Mouse (Mus musculus): Measurements from ENCODE around the gene Zfp804b. TPM values are rescaled to one million over a fixed set of nuclear protein-coding genes. Genes with fewer than 3 reads are reported as not detected.

Gene Zfp804b
- polyA plus RNA-seq, 1 experiment, result not detected

GRCm38 (mm10) chr5:7102387-7102786, 242.2 kb downstream of the Zfp804b start:
- no peak for TF ChIP-seq FLI1 (IDR thresholded peaks at IDR 0.05; ENCODE audit: low read length)
- no peak for TF ChIP-seq GATA1 (IDR thresholded peaks at IDR 0.05; ENCODE audit: borderline replicate concordance, low read length)
- no peaks in the 10 kb centered on the region for H3K9me3 ChIP-seq

GRCm38 (mm10) chr5:7073936-7074631, 270.5 kb downstream of the Zfp804b start:
- Histone ChIP-seq H3K4me1 (no peaks in the 10 kb centered on the region), H3K9me3 (no peaks in the 10 kb centered on the region), H3K36me3 (replicated peaks; ENCODE audit: low read length) (no peaks in the 10 kb centered on the region), H3K27me3 (replicated peaks) (no peaks in the 10 kb centered on the region), H3K4me3 (replicated peaks) (no peak overlapping the region)
- TF ChIP-seq GATA1 (IDR thresholded peaks at IDR 0.05; ENCODE audit: borderline replicate concordance, low read length) (no peak), FLI1 (IDR thresholded peaks at IDR 0.05; ENCODE audit: low read length) (no peak)

More at GRCm38 (mm10) chr5:7102387-7102786, 242.2 kb downstream of the Zfp804b start:
- Histone ChIP-seq H3K36me3 (replicated peaks; ENCODE audit: low read length) (no peaks in the 10 kb centered on the region), H3K4me1 (no peaks in the 10 kb centered on the region), H3K27me3 (replicated peaks) (no peaks in the 10 kb centered on the region), H3K4me3 (replicated peaks) (no peak overlapping the region)

GRCm38 (mm10) chr5:7007468-7007867, 337.1 kb downstream of the Zfp804b start:
- Histone ChIP-seq H3K36me3 (replicated peaks; ENCODE audit: low read length) (no peaks in the 10 kb centered on the region), H3K4me1 (no peaks in the 10 kb centered on the region), H3K9me3 (no peaks in the 10 kb centered on the region), H3K4me3 (replicated peaks) (no peak overlapping the region), H3K27me3 (replicated peaks) (no peaks in the 10 kb centered on the region)
- TF ChIP-seq FLI1 (IDR thresholded peaks at IDR 0.05; ENCODE audit: low read length) (no peak), GATA1 (IDR thresholded peaks at IDR 0.05; ENCODE audit: borderline replicate concordance, low read length) (no peak)

GRCm38 (mm10) chr5:6983993-6984392, 360.6 kb downstream of the Zfp804b start:
- Histone ChIP-seq H3K9me3 (no peaks in the 10 kb centered on the region), H3K27me3 (replicated peaks) (no peaks in the 10 kb centered on the region), H3K36me3 (replicated peaks; ENCODE audit: low read length) (no peaks in the 10 kb centered on the region), H3K4me3 (replicated peaks) (no peak overlapping the region), H3K4me1 (no peaks in the 10 kb centered on the region)
- TF ChIP-seq GATA1 (IDR thresholded peaks at IDR 0.05; ENCODE audit: borderline replicate concordance, low read length) (no peak), FLI1 (IDR thresholded peaks at IDR 0.05; ENCODE audit: low read length) (no peak)

- H3K4me3 ChIP-seq (replicated peaks), result no peak overlapping the region
- H3K9me3 ChIP-seq, result no peaks in the 10 kb centered on the region
- TF ChIP-seq FLI1 (IDR thresholded peaks at IDR 0.05; ENCODE audit: low read length) (no peak), GATA1 (IDR thresholded peaks at IDR 0.05; ENCODE audit: borderline replicate concordance, low read length) (no peak)
- no peaks in the 10 kb centered on the region for H3K4me1 ChIP-seq
- H3K27me3 ChIP-seq (replicated peaks), result no peaks in the 10 kb centered on the region
- no peaks in the 10 kb centered on the region for H3K36me3 ChIP-seq (replicated peaks; ENCODE audit: low read length)
These were observed 409.7 kb downstream of the Zfp804b start for GRCm38 (mm10) chr5:6934837-6935236.

GRCm38 (mm10) chr5:6911290-6911689, 433.3 kb downstream of the Zfp804b start:
- Histone ChIP-seq H3K4me3 (replicated peaks) (no peak overlapping the region), H3K27me3 (replicated peaks) (no peaks in the 10 kb centered on the region), H3K4me1 (no peaks in the 10 kb centered on the region), H3K9me3 (no peaks in the 10 kb centered on the region), H3K36me3 (replicated peaks; ENCODE audit: low read length) (no peaks in the 10 kb centered on the region)
- TF ChIP-seq FLI1 (IDR thresholded peaks at IDR 0.05; ENCODE audit: low read length) (no peak), GATA1 (IDR thresholded peaks at IDR 0.05; ENCODE audit: borderline replicate concordance, low read length) (no peak)

- no peaks in the 10 kb centered on the region for H3K4me1 ChIP-seq
- no peak for TF ChIP-seq GATA1 (IDR thresholded peaks at IDR 0.05; ENCODE audit: borderline replicate concordance, low read length)
- no peak for TF ChIP-seq FLI1 (IDR thresholded peaks at IDR 0.05; ENCODE audit: low read length)
- H3K9me3 ChIP-seq, result no peaks in the 10 kb centered on the region
- no peak overlapping the region for H3K4me3 ChIP-seq (replicated peaks)
- no peaks in the 10 kb centered on the region for H3K36me3 ChIP-seq (replicated peaks; ENCODE audit: low read length)
- no peaks in the 10 kb centered on the region for H3K27me3 ChIP-seq (replicated peaks)
These were observed 463.2 kb downstream of the Zfp804b start for GRCm38 (mm10) chr5:6881396-6881795.

- no peak overlapping the region for H3K4me3 ChIP-seq (replicated peaks)
These were observed 473.0 kb downstream of the Zfp804b start for GRCm38 (mm10) chr5:6871566-6871965.

GRCm38 (mm10) chr5:6870970-6871369, 473.6 kb downstream of the Zfp804b start:
- no peaks in the 10 kb centered on the region for H3K4me1 ChIP-seq
- H3K9me3 ChIP-seq, result no peaks in the 10 kb centered on the region
- no peaks in the 10 kb centered on the region for H3K27me3 ChIP-seq (replicated peaks)
- no peak overlapping the region for H3K4me3 ChIP-seq (replicated peaks)
- no peak for TF ChIP-seq FLI1 (IDR thresholded peaks at IDR 0.05; ENCODE audit: low read length)
- TF ChIP-seq GATA1 (IDR thresholded peaks at IDR 0.05; ENCODE audit: borderline replicate concordance, low read length), result no peak
- no peaks in the 10 kb centered on the region for H3K36me3 ChIP-seq (replicated peaks; ENCODE audit: low read length)

More at GRCm38 (mm10) chr5:6871566-6871965, 473.0 kb downstream of the Zfp804b start:
- no peaks in the 10 kb centered on the region for H3K4me1 ChIP-seq
- H3K27me3 ChIP-seq (replicated peaks), result no peaks in the 10 kb centered on the region
- TF ChIP-seq FLI1 (IDR thresholded peaks at IDR 0.05; ENCODE audit: low read length), result no peak
- TF ChIP-seq GATA1 (IDR thresholded peaks at IDR 0.05; ENCODE audit: borderline replicate concordance, low read length), result no peak
- no peaks in the 10 kb centered on the region for H3K9me3 ChIP-seq
- no peaks in the 10 kb centered on the region for H3K36me3 ChIP-seq (replicated peaks; ENCODE audit: low read length)

- TF ChIP-seq GATA1 (IDR thresholded peaks at IDR 0.05; ENCODE audit: borderline replicate concordance, low read length) (no peak), FLI1 (IDR thresholded peaks at IDR 0.05; ENCODE audit: low read length) (no peak)
- Histone ChIP-seq H3K4me3 (replicated peaks) (no peak overlapping the region), H3K4me1 (no peaks in the 10 kb centered on the region), H3K9me3 (no peaks in the 10 kb centered on the region), H3K36me3 (replicated peaks; ENCODE audit: low read length) (no peaks in the 10 kb centered on the region), H3K27me3 (replicated peaks) (no peaks in the 10 kb centered on the region)
These were observed 549.2 kb downstream of the Zfp804b start for GRCm38 (mm10) chr5:6795396-6795795.
